Mouse (Mus musculus) monocyte, adult 5-6 weeks (primary cell): ENCODE measurements around the gene Olfr288. TPM values are rescaled to one million over a fixed set of nuclear protein-coding genes. Genes with fewer than 3 reads are reported as not detected.

Source experiments
- ATAC-seq: fragments of 153-309, 156-312 bp; replicated peaks from 2 replicates; pipeline ENCODE4 v1.8.0; 2017; ENCODE audit warnings: mild to moderate bottlenecking; ENCODE audit not compliant: low TSS enrichment, insufficient number of reproducible peaks, severe bottlenecking, poor library complexity, low FRiP score
- total RNA-seq: library from RNA; stranded (forward); fragments of 200-1000, 200-491, 200-594 nt; gene quantifications from 3 replicates; pipeline ENCODE4 v1.2.3, GENCODE M21; 2017

Gene Olfr288
- total RNA-seq, 1 experiment from 2014 or later = not detected

DNA sequence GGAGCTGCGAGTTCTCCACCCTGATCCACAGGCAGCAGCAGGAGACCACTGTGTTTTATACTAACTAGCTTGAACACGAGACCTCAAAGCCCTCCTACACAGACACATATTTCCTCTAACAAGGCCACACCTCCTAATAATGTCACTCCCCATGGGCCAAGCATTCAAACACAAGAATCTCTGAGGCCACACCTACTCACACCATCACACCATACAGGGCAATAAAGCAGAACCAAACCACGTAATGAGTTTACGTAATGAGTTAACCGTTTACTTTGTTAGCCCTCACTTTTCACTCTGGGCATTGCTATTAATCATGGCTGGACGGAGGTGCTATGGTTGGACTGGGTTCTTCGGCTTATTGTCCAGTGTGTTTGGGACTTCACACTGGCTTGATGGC lies 55.6 kb downstream of the Olfr288 start:
- no peak for ATAC-seq

DNA sequence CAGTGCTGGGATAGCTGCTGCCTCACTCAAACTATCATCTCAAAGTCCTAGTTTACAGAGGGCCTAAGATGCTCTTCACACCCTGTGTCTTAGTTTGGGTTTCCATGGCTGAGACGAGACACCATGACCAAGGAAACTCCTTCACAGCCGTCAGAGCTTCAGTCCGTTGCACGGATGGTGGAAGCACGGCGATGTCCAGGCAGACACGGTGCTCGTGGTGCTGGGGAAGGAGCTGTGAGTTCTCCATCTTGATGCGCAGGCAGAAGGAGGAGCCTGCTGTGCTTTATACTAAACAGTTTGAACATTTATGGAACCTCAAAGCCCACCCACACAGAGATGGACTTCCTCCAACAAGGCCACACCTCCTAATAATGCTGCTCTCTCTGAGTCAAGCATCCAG lies 58.5 kb downstream of the Olfr288 start:
- ATAC-seq = no peak

Other genes starting within 250 kb of the Olfr288 start
- 4.1 to 9.3 TPM (median 4.1 TPM) in 3 replicates for gene Tmem106c, start 231.3 kb downstream of the Olfr288 start, total RNA-seq
- gene Col2a1, start 190.8 kb downstream of the Olfr288 start, total RNA-seq = 1.1 TPM in 1 of 3 replicates, not detected in the others
- gene Pfkm, start 103.0 kb downstream of the Olfr288 start, total RNA-seq = 2.6 to 3.4 TPM (median 3.3 TPM) in 3 replicates
- gene Senp1, start 101.8 kb downstream of the Olfr288 start, total RNA-seq = 39.4 to 66.2 TPM (median 59.8 TPM) in 3 replicates
- 21.4 to 28.3 TPM (median 21.7 TPM) in 3 replicates for gene Asb8, start 29.9 kb downstream of the Olfr288 start, total RNA-seq
- gene Ccdc184, start 28.4 kb downstream of the Olfr288 start, total RNA-seq = not detected in 3 replicates
- gene Gm44579, start 25.4 kb upstream of the Olfr288 start, total RNA-seq = not detected in 3 replicates
- not detected in 3 replicates for gene Olfr287, start 25.5 kb upstream of the Olfr288 start, total RNA-seq
- gene Olfr286, start 38.9 kb upstream of the Olfr288 start, total RNA-seq = not detected in 3 replicates
- gene H1fnt, start 61.8 kb upstream of the Olfr288 start, total RNA-seq = not detected in 3 replicates
- gene Zfp641, start 100.6 kb upstream of the Olfr288 start, total RNA-seq = not detected in 3 replicates
- not detected in 3 replicates for gene Olfr285, start 121.8 kb upstream of the Olfr288 start, total RNA-seq
- not detected in 3 replicates for gene Olfr284, start 145.4 kb upstream of the Olfr288 start, total RNA-seq
- gene Olfr283, start 185.4 kb upstream of the Olfr288 start, total RNA-seq = not detected in 3 replicates
- not detected in 3 replicates for gene Olfr282, start 235.7 kb upstream of the Olfr288 start, total RNA-seq